Mouse (Mus musculus): ENCODE measurements around the gene Cdc7. TPM values are rescaled to one million over a fixed set of nuclear protein-coding genes. Genes with fewer than 3 reads are reported as not detected.

Cdc7 gene
- total RNA-seq, 2 experiments from 2014 or later, result 12.9 to 13.7 TPM

GRCm38 (mm10) chr5:107029801-107030200 is 65.7 kb downstream of the Cdc7 start:
- TF ChIP-seq CTCF (IDR thresholded peaks at IDR 0.05), result no peak
- intact Hi-C loops (cut with DNase I), result no loop called here
- no peak overlapping the region for H3K27ac ChIP-seq
- H3K4me3 ChIP-seq, result no peak overlapping the region
- no peak for DNase-seq (ENCODE audit: extremely low spot score in 1 of 2, low spot score in 2 of 2)

- DNase-seq (ENCODE audit: extremely low spot score in 1 of 2, low spot score in 2 of 2), result no peak
- no peak overlapping the region for H3K4me3 ChIP-seq
- TF ChIP-seq CTCF (IDR thresholded peaks at IDR 0.05), result no peak
- intact Hi-C loops (cut with DNase I), result no loop called here
- no peak overlapping the region for H3K27ac ChIP-seq
These were observed 66.7 kb downstream of the Cdc7 start for GRCm38 (mm10) chr5:107030821-107031220.

Other genes with a start within 250 kb of the Cdc7 start
- gene Hfm1, start 38.0 kb upstream of the Cdc7 start, total RNA-seq (2021), result 1 to 10 TPM; 1.2 to 1.8 TPM

Data from left cerebral cortex, adult 2 months (tissue).